Mouse (Mus musculus) neural tube, embryonic 13.5 days (tissue): ENCODE data around the gene Cacna1a. TPM values are rescaled to one million over a fixed set of nuclear protein-coding genes. Genes with fewer than 3 reads are reported as not detected.
A peak's percentile ranks its signal among the peaks of the same experiment; 100 is the strongest.
"Not testable (repeated sequence)": the region's sequence is repeated elsewhere in the genome, so short reads cannot be mapped to it uniquely, and the experiment has no call there.

Experiments used
- ATAC-seq: fragments of 200-750 bp; cut with Nextera tagmentation; 2 replicates; pipeline ENCODE4 v1.8.0; 2017; ENCODE audit warnings: low read depth, mild to moderate bottlenecking, moderate TSS enrichment, moderate library complexity
- H3K27ac ChIP-seq: fragments of 300-500 bp; sonication (generic); replicated peaks from 2 replicates; pipeline ENCODE4 v1.5.1; 2015; ENCODE audit warnings: moderate library complexity, mild to moderate bottlenecking, inconsistent platforms
- H3K27me3 ChIP-seq: fragments of 300-500 bp; sonication (generic); 2 replicates; pipeline ENCODE4 v1.6.1; 2015; ENCODE audit warnings: mild to moderate bottlenecking, inconsistent platforms
- H3K36me3 ChIP-seq: fragments of 300-500 bp; sonication (generic); 2 replicates; pipeline ENCODE4 v1.6.1; 2015; ENCODE audit warnings: mild to moderate bottlenecking, inconsistent platforms
- H3K4me1 ChIP-seq: fragments of 300-500 bp; sonication (generic); replicated peaks from 2 replicates; pipeline ENCODE4 v1.6.1; 2015; ENCODE audit warnings: inconsistent platforms
- H3K4me2 ChIP-seq: fragments of 300-500 bp; sonication (generic); 2 replicates; pipeline ENCODE4 v1.6.1; 2015; ENCODE audit warnings: inconsistent platforms, mild to moderate bottlenecking, moderate library complexity
- H3K4me3 ChIP-seq: fragments of 300-500 bp; sonication (generic); 2 replicates; pipeline ENCODE4 v1.5.1; 2015; ENCODE audit warnings: mild to moderate bottlenecking, inconsistent platforms
- H3K9ac ChIP-seq: fragments of 300-500 bp; sonication (generic); 2 replicates; pipeline ENCODE4 v1.6.1; 2015; ENCODE audit warnings: moderate library complexity, mild to moderate bottlenecking, inconsistent platforms
- H3K9me3 ChIP-seq: fragments of 300-500 bp; sonication (generic); 2 replicates; pipeline ENCODE4 v1.6.1; 2016; ENCODE audit warnings: inconsistent platforms
- WGBS: fragments of 180-500 bp; shearing (Covaris S2); methylation state at CpG from one replicate; pipeline ENCODE4 v1.1.7; 2015; 5-methylcytosine and 5-hydroxymethylcytosine counted together
- polyA plus RNA-seq: library from polyadenylated mRNA; unstranded; fragments of >200 nt; fragmentation: Nextera tagmentation; extraction: Ambion mirVana; gene quantifications from 2 replicates; pipeline ENCODE4 v1.2.1, GENCODE M21; 2015

Cacna1a gene
- polyA plus RNA-seq, 1 experiment from 2014 or later, result 25.2 TPM

- H3K27me3 ChIP-seq, result no peaks in the 10 kb centered on the region
- H3K9me3 ChIP-seq, result no peaks in the 10 kb centered on the region
- no peak overlapping the region for H3K9ac ChIP-seq
- peaks cover 8% of the 10 kb centered on the region; the same call in 1 of the 2 replicates for H3K4me1 ChIP-seq
- H3K36me3 ChIP-seq, result peaks cover 5% of the 10 kb centered on the region; the same call in 1 of the 2 replicates
- H3K4me3 ChIP-seq, result no peak overlapping the region
- no peak overlapping the region for H3K27ac ChIP-seq
- 54% methylated on average over 7 of the region's 7 CpGs for WGBS
- peak; percentile 49; the same call in 1 of the 2 replicates for ATAC-seq
- H3K4me2 ChIP-seq, result no peak overlapping the region
These were observed 97.6 kb downstream of the Cacna1a start for GRCm38 (mm10) chr8:84485864-84486263.

- no peak overlapping the region for H3K27ac ChIP-seq
- no peaks in the 10 kb centered on the region for H3K36me3 ChIP-seq
- ATAC-seq, result no peak
- H3K4me1 ChIP-seq, result peaks cover 10% of the 10 kb centered on the region
- H3K4me2 ChIP-seq, result no peak overlapping the region
- no peak overlapping the region for H3K4me3 ChIP-seq
- WGBS, result 82% methylated on average over 3 of the region's 3 CpGs
- no peaks in the 10 kb centered on the region for H3K9me3 ChIP-seq
- no peaks in the 10 kb centered on the region for H3K27me3 ChIP-seq
- H3K9ac ChIP-seq, result no peak overlapping the region
These were observed 101.0 kb downstream of the Cacna1a start for GRCm38 (mm10) chr8:84489223-84489622.

- Histone ChIP-seq H3K9ac (no peak overlapping the region), H3K4me1 (peaks cover 11% of the 10 kb centered on the region), H3K27ac (no peak overlapping the region), H3K36me3 (no peaks in the 10 kb centered on the region), H3K4me2 (no peak overlapping the region), H3K4me3 (no peak overlapping the region), H3K9me3 (no peaks in the 10 kb centered on the region), H3K27me3 (no peaks in the 10 kb centered on the region)
- peak; percentile 60; the same call in 1 of the 2 replicates for ATAC-seq
- 53% methylated on average over 6 of the region's 6 CpGs for WGBS
These were observed 106.4 kb downstream of the Cacna1a start for GRCm38 (mm10) chr8:84494541-84495084.

GRCm38 (mm10) chr8:84501181-84501580 lies 112.9 kb downstream of the Cacna1a start:
- no peak overlapping the region for H3K9ac ChIP-seq
- H3K4me1 ChIP-seq, result peaks cover 9% of the 10 kb centered on the region
- H3K4me2 ChIP-seq, result no peak overlapping the region
- H3K27me3 ChIP-seq, result no peaks in the 10 kb centered on the region
- no peaks in the 10 kb centered on the region for H3K9me3 ChIP-seq
- H3K27ac ChIP-seq, result no peak overlapping the region
- no peak for ATAC-seq
- WGBS, result 76% methylated on average over 5 of the region's 5 CpGs
- H3K36me3 ChIP-seq, result no peaks in the 10 kb centered on the region
- H3K4me3 ChIP-seq, result no peak overlapping the region

- Histone ChIP-seq H3K36me3 (no peaks in the 10 kb centered on the region), H3K9me3 (no peaks in the 10 kb centered on the region), H3K4me3 (no peak overlapping the region), H3K27me3 (no peaks in the 10 kb centered on the region), H3K27ac (no peak overlapping the region), H3K9ac (no peak overlapping the region), H3K4me2 (no peak overlapping the region), H3K4me1 (peaks cover 9% of the 10 kb centered on the region)
- WGBS, result 77% methylated on average over 10 of the region's 10 CpGs
- no peak for ATAC-seq
These were observed 113.5 kb downstream of the Cacna1a start for GRCm38 (mm10) chr8:84501671-84502308.

- Histone ChIP-seq H3K4me3 (no peak overlapping the region), H3K4me1 (peaks cover 9% of the 10 kb centered on the region), H3K4me2 (no peak overlapping the region), H3K9me3 (no peaks in the 10 kb centered on the region), H3K27ac (no peak overlapping the region), H3K27me3 (no peaks in the 10 kb centered on the region), H3K9ac (no peak overlapping the region), H3K36me3 (no peaks in the 10 kb centered on the region)
- ATAC-seq, result no peak
- 87% methylated on average over 4 of the region's 4 CpGs for WGBS
These were observed 114.4 kb downstream of the Cacna1a start for GRCm38 (mm10) chr8:84502638-84503037.

GRCm38 (mm10) chr8:84507220-84507619 lies 119.0 kb downstream of the Cacna1a start:
- Histone ChIP-seq H3K4me2 (no peak overlapping the region), H3K9ac (no peak overlapping the region), H3K9me3 (no peaks in the 10 kb centered on the region), H3K27ac (no peak overlapping the region), H3K4me1 (no peaks in the 10 kb centered on the region), H3K4me3 (no peak overlapping the region), H3K36me3 (no peaks in the 10 kb centered on the region), H3K27me3 (no peaks in the 10 kb centered on the region)
- WGBS, result 89% methylated on average over 5 of the region's 5 CpGs
- ATAC-seq, result no peak

- H3K9ac ChIP-seq, H3K4me1 ChIP-seq, H3K4me3 ChIP-seq, H3K36me3 ChIP-seq, H3K4me2 ChIP-seq, ATAC-seq, H3K27me3 ChIP-seq, H3K9me3 ChIP-seq, H3K27ac ChIP-seq: not testable (repeated sequence)
- 82% methylated on average over 6 of the region's 6 CpGs for WGBS
These were observed 121.5 kb downstream of the Cacna1a start for GRCm38 (mm10) chr8:84509764-84510163.

GRCm38 (mm10) chr8:84511621-84512020 lies 123.4 kb downstream of the Cacna1a start:
- Histone ChIP-seq H3K4me1 (no peaks in the 10 kb centered on the region), H3K9me3 (no peaks in the 10 kb centered on the region), H3K9ac (no peak overlapping the region), H3K4me2 (no peak overlapping the region), H3K27ac (no peak overlapping the region), H3K4me3 (no peak overlapping the region), H3K36me3 (peaks cover 11% of the 10 kb centered on the region), H3K27me3 (no peaks in the 10 kb centered on the region)
- WGBS, result 82% methylated on average over 13 of the region's 13 CpGs
- 0 out of 2 replicates have a peak, but pooled peaks have one; percentile 17 for ATAC-seq

GRCm38 (mm10) chr8:84513765-84514164 lies 125.5 kb downstream of the Cacna1a start:
- H3K9me3 ChIP-seq, result no peaks in the 10 kb centered on the region
- H3K27ac ChIP-seq, result no peak overlapping the region
- no peaks in the 10 kb centered on the region for H3K27me3 ChIP-seq
- peaks cover 23% of the 10 kb centered on the region for H3K36me3 ChIP-seq
- H3K4me2 ChIP-seq, result no peak overlapping the region
- no peak overlapping the region for H3K9ac ChIP-seq
- no peak overlapping the region for H3K4me3 ChIP-seq
- H3K4me1 ChIP-seq, result no peaks in the 10 kb centered on the region
- no peak for ATAC-seq
- WGBS, result 23% methylated on average over 2 of the region's 2 CpGs

- Histone ChIP-seq H3K4me2 (no peak overlapping the region), H3K27ac (no peak overlapping the region), H3K4me3 (no peak overlapping the region), H3K36me3 (peaks cover 58% of the 10 kb centered on the region), H3K27me3 (no peaks in the 10 kb centered on the region), H3K9ac (no peak overlapping the region), H3K4me1 (peaks cover 4% of the 10 kb centered on the region; the same call in 1 of the 2 replicates), H3K9me3 (no peaks in the 10 kb centered on the region)
- no peak for ATAC-seq
- WGBS, result 78% methylated on average over 2 of the region's 2 CpGs
These were observed 129.9 kb downstream of the Cacna1a start for GRCm38 (mm10) chr8:84518180-84518579.

GRCm38 (mm10) chr8:84518720-84519119 lies 130.5 kb downstream of the Cacna1a start:
- Histone ChIP-seq H3K27ac (no peak overlapping the region), H3K4me3 (no peak overlapping the region), H3K27me3 (no peaks in the 10 kb centered on the region), H3K9ac (no peak overlapping the region), H3K4me1 (peaks cover 4% of the 10 kb centered on the region; the same call in 1 of the 2 replicates), H3K4me2 (no peak overlapping the region), H3K9me3 (no peaks in the 10 kb centered on the region), H3K36me3 (peaks cover 63% of the 10 kb centered on the region)
- no peak for ATAC-seq
- 91% methylated on average over 6 of the region's 6 CpGs for WGBS
